In genomic region chr5:121757900-121758299, GRCm38 (mm10) we compare ENCODE assay signal across 17 mouse cellular contexts. TPM values are rescaled to one million over a fixed set of nuclear protein-coding genes. Genes with fewer than 3 reads are reported as not detected.
DNase-seq lines count a peak whose midpoint lies in the region; ATAC-seq and TF ChIP-seq lines count a peak whose summit lies in the region.
"Had no signal": no experiment of that assay in that cellular context is flagged by ENCODE, and none has a peak within 500 bp of the region (broad histone marks: within the 10 kb centered on the region; RNA-seq: fewer than 3 reads in every experiment).

No protein-coding gene starts in this region.

- TF ChIP-seq CTCF in lung, postnatal 0 days (IDR thresholded peaks at IDR 0.05) = no peak
- TF ChIP-seq CTCF in hindbrain, postnatal 0 days (IDR thresholded peaks at IDR 0.05; ENCODE audit: low read depth) = no peak

- H3K4me3 ChIP-seq in lung, postnatal 0 days (ENCODE audit: low read depth, low read length) = no peak overlapping the region
- no peak overlapping the region for H3K4me3 ChIP-seq in hindbrain, postnatal 0 days (ENCODE audit: low read length)
- H3K4me3 ChIP-seq: embryonic facial prominence, embryonic 13.5 days; myocyte had no signal

- WGBS in lung, postnatal 0 days = 67% methylated on average over 2 of the region's 2 CpGs
- 9% methylated on average over 2 of the region's 2 CpGs for WGBS in hindbrain, postnatal 0 days

- no peaks in the 10 kb centered on the region for H3K4me1 ChIP-seq in lung, postnatal 0 days (ENCODE audit: insufficient read depth, low read depth, low read length)
- no peaks in the 10 kb centered on the region for H3K4me1 ChIP-seq in hindbrain, postnatal 0 days (ENCODE audit: insufficient read depth, low read length)
- H3K4me1 ChIP-seq: embryonic facial prominence, embryonic 13.5 days had no signal

- H3K9ac ChIP-seq in lung, postnatal 0 days (replicated peaks; ENCODE audit: low read depth) = no peak overlapping the region
- H3K9ac ChIP-seq in hindbrain, postnatal 0 days (replicated peaks; ENCODE audit: low read length) = no peak overlapping the region
- H3K9ac ChIP-seq: embryonic facial prominence, embryonic 13.5 days; liver, embryonic 14.5 days had no signal

- ATAC-seq in lung, postnatal 0 days = peak; percentile 32; the same call in 1 of the 2 replicates
- peak; percentile 74 for ATAC-seq in hindbrain, postnatal 0 days
- ATAC-seq: CD4-positive, CD25-positive, alpha-beta regulatory T cell, adult 4 months; intestine, postnatal 0 days had no signal

- TF ChIP-seq EP300 in lung, postnatal 0 days (IDR thresholded peaks at IDR 0.05) = no peak

- no peaks in the 10 kb centered on the region for H3K36me3 ChIP-seq in lung, postnatal 0 days (ENCODE audit: insufficient read depth, low read length)
- H3K36me3 ChIP-seq in hindbrain, postnatal 0 days (ENCODE audit: insufficient read depth, low read length) = peaks cover 8% of the 10 kb centered on the region

- H3K27me3 ChIP-seq in lung, postnatal 0 days (replicated peaks; ENCODE audit: insufficient read depth, low read length) = no peaks in the 10 kb centered on the region
- H3K27me3 ChIP-seq in hindbrain, postnatal 0 days (ENCODE audit: insufficient read depth, low read length) = no peaks in the 10 kb centered on the region
- H3K27me3 ChIP-seq: embryonic facial prominence, embryonic 13.5 days had no signal

- DNase-seq in lung, postnatal 0 days (ENCODE audit: low spot score) = no peak
- DNase-seq in lung, adult 18-20 months = no peak
- peak; percentile 17 for DNase-seq in embryo, embryonic 11 days
- DNase-seq in hindbrain, postnatal 0 days (ENCODE audit: low spot score) = peak; percentile 20
- DNase-seq in retina, embryonic 14.5 days (ENCODE audit: low spot score) = peak; percentile 77
- DNase-seq in spleen, postnatal 36 days (ENCODE audit: low spot score in 2 of 2) = no peak
- DNase-seq in urinary bladder, postnatal 14 days (ENCODE audit: low spot score) = no peak
- DNase-seq: cerebellum, adult 18-20 months; gastrocnemius, postnatal 10 days; heart, postnatal 36 days; kidney, postnatal 36 days had no signal

- no peaks in the 10 kb centered on the region for H3K9me3 ChIP-seq in lung, postnatal 0 days (ENCODE audit: low read length)
- no peaks in the 10 kb centered on the region for H3K9me3 ChIP-seq in hindbrain, postnatal 0 days (ENCODE audit: low read length)
- H3K9me3 ChIP-seq: embryonic facial prominence, embryonic 13.5 days had no signal

- H3K27ac ChIP-seq in lung, postnatal 0 days (ENCODE audit: low read length) = no peak overlapping the region
- 0 out of 2 replicates have a peak overlapping the region, but pooled peaks have one; percentile 26 for H3K27ac ChIP-seq in hindbrain, postnatal 0 days
- H3K27ac ChIP-seq: embryonic facial prominence, embryonic 13.5 days; liver, embryonic 14.5 days; macrophage had no signal

- no peak overlapping the region for H3K4me2 ChIP-seq in lung, postnatal 0 days (replicated peaks; ENCODE audit: low read depth, low read length)
- H3K4me2 ChIP-seq in hindbrain, postnatal 0 days (ENCODE audit: low read depth, low read length) = no peak overlapping the region
- H3K4me2 ChIP-seq: embryonic facial prominence, embryonic 13.5 days had no signal

RNA-seq across cellular contexts. Expression of gene Atxn2, which starts 46.8 kb away (rescaled TPM):
- polyA plus RNA-seq in lung, postnatal 0 days (2015; fragmentation: Nextera tagmentation; extraction: Ambion mirVana) = 40.6 and 45.3 TPM in 2 replicates
- total RNA-seq in hindbrain, postnatal 0 days (2014; rRNA removed) = 86.8 and 118 TPM in 2 replicates
- polyA plus RNA-seq in hindbrain, postnatal 0 days (2015; fragmentation: Nextera tagmentation; extraction: Ambion mirVana) = 83.5 and 85.9 TPM in 2 replicates

Comparison
In these comparisons a context has a peak if more than half of its experiments do, and no peak if none do; other contexts are left out.
1. DNase-seq: peak in embryo, embryonic 11 days (single experiment), hindbrain, postnatal 0 days (single experiment) and retina, embryonic 14.5 days (single experiment); none in lung, postnatal 0 days (single experiment), lung, adult 18-20 months (0 of 2), spleen, postnatal 36 days (0 of 2) and urinary bladder, postnatal 14 days (single experiment).